In the genomic region with DNA sequence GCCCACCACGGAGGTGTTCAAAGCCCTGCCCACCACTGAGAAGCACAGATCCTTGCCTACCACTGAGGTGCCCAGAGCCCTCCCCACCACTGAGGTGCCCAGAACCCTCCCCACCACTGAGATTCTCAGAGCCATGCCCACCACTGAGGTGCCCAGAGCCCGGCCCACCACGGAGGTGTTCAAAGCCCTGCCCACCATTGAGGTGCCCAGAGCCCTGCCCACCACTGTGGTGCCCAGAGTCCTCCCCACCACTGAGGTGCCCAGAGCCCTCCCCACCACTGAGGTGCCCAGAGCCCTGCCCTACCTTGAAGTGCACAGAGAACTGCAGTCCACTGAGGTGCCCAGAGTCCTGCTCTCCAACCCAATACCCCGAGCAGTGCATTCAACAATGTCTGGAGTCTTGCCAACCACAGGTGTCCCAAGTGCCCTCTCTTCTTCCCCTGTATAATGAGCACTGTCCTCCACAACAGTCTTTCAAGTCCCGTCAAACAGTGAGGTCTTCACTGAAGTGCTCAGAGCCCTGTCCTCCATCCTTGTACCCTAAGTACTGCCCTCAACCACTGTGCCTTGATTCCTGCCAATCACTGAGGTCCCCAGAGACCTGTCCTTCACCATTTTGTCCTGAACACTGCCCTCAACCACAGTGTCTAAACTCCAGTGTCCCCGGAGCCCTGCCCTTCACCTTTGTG, we compare ENCODE assay signal across 24 mouse cellular contexts. TPM values are rescaled to one million over a fixed set of nuclear protein-coding genes. Genes with fewer than 3 reads are reported as not detected.
DNase-seq lines count a peak whose midpoint lies in the region; ATAC-seq and TF ChIP-seq lines count a peak whose summit lies in the region.
"Had no signal": no experiment of that assay in that cellular context is flagged by ENCODE, and none has a peak within 500 bp of the region (broad histone marks: within the 10 kb centered on the region; RNA-seq: fewer than 3 reads in every experiment).

No protein-coding gene starts in this region.

- WGBS in heart, embryonic 14.5 days: 83% methylated on average over 6 of the region's 6 CpGs
- 91% methylated on average over 6 of the region's 6 CpGs for WGBS in kidney, postnatal 0 days
- WGBS in embryonic facial prominence, embryonic 12.5 days: 80% methylated on average over 6 of the region's 6 CpGs
- 90% methylated on average over 6 of the region's 6 CpGs for WGBS in limb, embryonic 15.5 days

- no peak overlapping the region for H3K4me3 ChIP-seq in heart, embryonic 14.5 days (ENCODE audit: control insufficient read depth in 1 of 2, insufficient read depth in 1 of 2, low read depth in 1 of 2, low read length in 2 of 2)
- H3K4me3 ChIP-seq in kidney, postnatal 0 days (replicated peaks; ENCODE audit: low read depth, low read length): no peak overlapping the region
- no peak overlapping the region for H3K4me3 ChIP-seq in embryonic facial prominence, embryonic 12.5 days
- no peak overlapping the region for H3K4me3 ChIP-seq in limb, embryonic 15.5 days
- H3K4me3 ChIP-seq: heart, adult 2 months had no signal

- no peak overlapping the region for H3K27ac ChIP-seq in heart, embryonic 14.5 days (replicated peaks in 1 of 2; ENCODE audit: control insufficient read depth in 1 of 2, insufficient read depth in 1 of 2, low read depth in 2 of 2, low read length in 2 of 2)
- H3K27ac ChIP-seq in kidney, postnatal 0 days: no peak overlapping the region
- no peak overlapping the region for H3K27ac ChIP-seq in embryonic facial prominence, embryonic 12.5 days
- H3K27ac ChIP-seq in limb, embryonic 15.5 days: no peak overlapping the region
- H3K27ac ChIP-seq: heart, adult 2 months; liver, embryonic 14.5 days had no signal

- DNase-seq in heart, postnatal 4 days: no peak
- no peak for DNase-seq in kidney, postnatal 0 days (ENCODE audit: low spot score)
- no peak for DNase-seq in kidney, postnatal 36 days
- DNase-seq in layer of hippocampus, postnatal 10 days (ENCODE audit: low spot score in 2 of 2): no peak
- DNase-seq: adrenal gland, adult 8-10 months; B cell, adult 2 months; cerebellum, adult 11 months; cerebellum, postnatal 36 days; gastrocnemius, postnatal 10 days; heart, adult 2 months; heart, postnatal 36 days; lung, postnatal 14 days; right cerebral cortex, adult 18-20 months; thymus, adult 2 months had no signal

- H3K9me3 ChIP-seq in heart, embryonic 14.5 days (ENCODE audit: control insufficient read depth, low read length): no peaks in the 10 kb centered on the region
- no peaks in the 10 kb centered on the region for H3K9me3 ChIP-seq in kidney, postnatal 0 days (replicated peaks; ENCODE audit: low read length)
- H3K9me3 ChIP-seq in embryonic facial prominence, embryonic 12.5 days: no peaks in the 10 kb centered on the region
- H3K9me3 ChIP-seq in limb, embryonic 15.5 days: no peaks in the 10 kb centered on the region

- no peaks in the 10 kb centered on the region for H3K27me3 ChIP-seq in heart, embryonic 14.5 days (ENCODE audit: control insufficient read depth, insufficient read depth, low read length)
- H3K27me3 ChIP-seq in kidney, postnatal 0 days (ENCODE audit: insufficient read depth, low read length): no peaks in the 10 kb centered on the region
- H3K27me3 ChIP-seq in embryonic facial prominence, embryonic 12.5 days: no peaks in the 10 kb centered on the region
- no peaks in the 10 kb centered on the region for H3K27me3 ChIP-seq in limb, embryonic 15.5 days

- no peaks in the 10 kb centered on the region for H3K36me3 ChIP-seq in heart, embryonic 14.5 days (ENCODE audit: control insufficient read depth, insufficient read depth, low read length)
- H3K36me3 ChIP-seq in kidney, postnatal 0 days (ENCODE audit: insufficient read depth, low read length): no peaks in the 10 kb centered on the region
- H3K36me3 ChIP-seq in embryonic facial prominence, embryonic 12.5 days: no peaks in the 10 kb centered on the region
- no peaks in the 10 kb centered on the region for H3K36me3 ChIP-seq in limb, embryonic 15.5 days

- TF ChIP-seq CTCF in kidney, postnatal 0 days (IDR thresholded peaks at IDR 0.05; ENCODE audit: low read depth): no peak

- H3K4me1 ChIP-seq in heart, embryonic 14.5 days (ENCODE audit: control insufficient read depth in 2 of 2, insufficient read depth in 2 of 2, low read length in 2 of 2): no peaks in the 10 kb centered on the region
- no peaks in the 10 kb centered on the region for H3K4me1 ChIP-seq in kidney, postnatal 0 days (replicated peaks; ENCODE audit: insufficient read depth, low read length)
- no peaks in the 10 kb centered on the region for H3K4me1 ChIP-seq in embryonic facial prominence, embryonic 12.5 days
- H3K4me1 ChIP-seq in limb, embryonic 15.5 days: no peaks in the 10 kb centered on the region

- no peak overlapping the region for H3K4me2 ChIP-seq in heart, embryonic 14.5 days (ENCODE audit: low read length)
- H3K4me2 ChIP-seq in kidney, postnatal 0 days (ENCODE audit: low read length): no peak overlapping the region
- no peak overlapping the region for H3K4me2 ChIP-seq in embryonic facial prominence, embryonic 12.5 days (replicated peaks)
- no peak overlapping the region for H3K4me2 ChIP-seq in limb, embryonic 15.5 days

- H3K9ac ChIP-seq in heart, embryonic 14.5 days (ENCODE audit: low read length): no peak overlapping the region
- no peak overlapping the region for H3K9ac ChIP-seq in kidney, postnatal 0 days (ENCODE audit: low read depth, low read length)
- H3K9ac ChIP-seq in embryonic facial prominence, embryonic 12.5 days: no peak overlapping the region
- no peak overlapping the region for H3K9ac ChIP-seq in limb, embryonic 15.5 days
- H3K9ac ChIP-seq: liver, embryonic 14.5 days had no signal

- peak; percentile 39; the same call in 1 of the 2 replicates for ATAC-seq in heart, embryonic 14.5 days (ENCODE audit: insufficient number of reproducible peaks, insufficient read depth, low FRiP score, low read depth)
- ATAC-seq in kidney, postnatal 0 days (replicated peaks; ENCODE audit: low FRiP score, low read depth): 0 out of 2 replicates have a peak, but pooled peaks have one; percentile 21
- ATAC-seq in embryonic facial prominence, embryonic 12.5 days (ENCODE audit: insufficient number of reproducible peaks, insufficient read depth, low FRiP score, low TSS enrichment): 0 out of 2 replicates have a peak, but pooled peaks have one; percentile 60
- ATAC-seq in limb, embryonic 15.5 days (ENCODE audit: insufficient number of reproducible peaks, low FRiP score, low TSS enrichment, low read depth): peak; percentile 52; the same call in 1 of the 2 replicates
- ATAC-seq: intestine, postnatal 0 days had no signal

RNA-seq across cellular contexts. Expression of a gene that starts 19.9 kb away (rescaled TPM):
- 0.16 TPM in 1 of 2 replicates, not detected in the other for polyA plus RNA-seq in heart, embryonic 14.5 days (2014; fragmentation: Nextera tagmentation; extraction: Ambion mirVana)
- under 1 TPM in 1 of 2 experiments, not detected in 1; 0.19 TPM for total RNA-seq in heart, postnatal 4 days (2021)
- 0.05 and 0.50 TPM in 2 replicates for polyA plus RNA-seq in kidney, postnatal 0 days (2015; fragmentation: Nextera tagmentation; extraction: Ambion mirVana)
- not detected in 2 replicates for polyA plus RNA-seq in embryonic facial prominence, embryonic 12.5 days (2016; fragmentation: Nextera tagmentation; extraction: Ambion mirVana)
- polyA plus RNA-seq in limb, embryonic 15.5 days (2015; fragmentation: Nextera tagmentation; extraction: Ambion mirVana): 0.21 and 0.27 TPM in 2 replicates
- total RNA-seq in layer of hippocampus, postnatal 10 days (2021): not detected
- total RNA-seq: adrenal gland, adult 8-10 months; gastrocnemius, postnatal 10 days; heart, adult 2 months; heart, postnatal 36 days; layer of hippocampus, postnatal 25 days; left cerebral cortex, postnatal 14 days; megakaryocyte-erythroid progenitor cell, adult 5-6 weeks had no signal
- polyA plus RNA-seq: heart, adult 2 months; liver, embryonic 14.5 days had no signal

RNA-seq across cellular contexts. Expression of a gene that starts 20.1 kb away (rescaled TPM):
- 1.8 and 2.1 TPM in 2 replicates for polyA plus RNA-seq in heart, embryonic 14.5 days (2014; fragmentation: Nextera tagmentation; extraction: Ambion mirVana)
- total RNA-seq in heart, postnatal 4 days (2021): 1 to 10 TPM; 4.0 to 5.1 TPM
- polyA plus RNA-seq in kidney, postnatal 0 days (2015; fragmentation: Nextera tagmentation; extraction: Ambion mirVana): 9.6 and 27.3 TPM in 2 replicates
- not detected in 2 replicates for polyA plus RNA-seq in embryonic facial prominence, embryonic 12.5 days (2016; fragmentation: Nextera tagmentation; extraction: Ambion mirVana)
- 10.6 and 16.9 TPM in 2 replicates for polyA plus RNA-seq in limb, embryonic 15.5 days (2015; fragmentation: Nextera tagmentation; extraction: Ambion mirVana)
- not detected for total RNA-seq in layer of hippocampus, postnatal 10 days (2021)
- total RNA-seq: adrenal gland, adult 8-10 months; gastrocnemius, postnatal 10 days; layer of hippocampus, postnatal 25 days; left cerebral cortex, postnatal 14 days; megakaryocyte-erythroid progenitor cell, adult 5-6 weeks had no signal

RNA-seq across cellular contexts. Expression of a gene that starts 53.1 kb away (rescaled TPM):
- not detected in 2 replicates for polyA plus RNA-seq in heart, embryonic 14.5 days (2014; fragmentation: Nextera tagmentation; extraction: Ambion mirVana)
- total RNA-seq in heart, postnatal 4 days (2021): not detected
- polyA plus RNA-seq in kidney, postnatal 0 days (2015; fragmentation: Nextera tagmentation; extraction: Ambion mirVana): not detected in 2 replicates
- polyA plus RNA-seq in embryonic facial prominence, embryonic 12.5 days (2016; fragmentation: Nextera tagmentation; extraction: Ambion mirVana): not detected in 2 replicates
- not detected in 2 replicates for polyA plus RNA-seq in limb, embryonic 15.5 days (2015; fragmentation: Nextera tagmentation; extraction: Ambion mirVana)
- total RNA-seq in layer of hippocampus, postnatal 10 days (2021): not detected
- total RNA-seq: adrenal gland, adult 8-10 months; gastrocnemius, postnatal 10 days; heart, adult 2 months; heart, postnatal 36 days; layer of hippocampus, postnatal 25 days; left cerebral cortex, postnatal 14 days; megakaryocyte-erythroid progenitor cell, adult 5-6 weeks had no signal
- polyA plus RNA-seq: brain, embryonic 14.5 days; intestine, postnatal 0 days; liver, embryonic 14.5 days; small intestine, adult 2 months; thymus, adult 2 months had no signal
